Mouse (Mus musculus): ENCODE data around the gene Elmo2. TPM values are rescaled to one million over a fixed set of nuclear protein-coding genes. Genes with fewer than 3 reads are reported as not detected.

Gene Elmo2
- total RNA-seq, 1 experiment = 21.7 TPM

- Histone ChIP-seq H3K4me1 (ENCODE audit: control insufficient read depth in 2 of 2, insufficient read depth in 2 of 2, low read length in 2 of 2, poor library complexity in 1 of 2) (peaks cover 2 to 26% of the 10 kb centered on the region in 2 experiments; a peak in 2 of 4 replicates), H3K36me3 (ENCODE audit: control insufficient read depth, insufficient read depth, low read length, poor library complexity, severe bottlenecking) (peaks cover 12% of the 10 kb centered on the region; the same call in 1 of the 2 replicates), H3K9me3 (ENCODE audit: control insufficient read depth, insufficient read depth, low read depth, low read length) (no peaks in the 10 kb centered on the region), H3K27ac (ENCODE audit: insufficient read depth, low read depth, low read length, poor library complexity, severe bottlenecking) (no peak overlapping the region), H3K4me3 (ENCODE audit: insufficient read depth in 1 of 2, low read depth in 1 of 2, low read length in 2 of 2, poor library complexity in 1 of 2, severe bottlenecking in 1 of 2) (no peak overlapping the region; a peak in 2 of 4 replicates), H3K9ac (ENCODE audit: insufficient read depth, low read depth, low read length, poor library complexity, severe bottlenecking) (no peak overlapping the region)
- DNase-seq (ENCODE audit: low read depth, low spot score) = no peak
- no peak for TF ChIP-seq HCFC1 (IDR thresholded peaks at IDR 0.05; ENCODE audit: borderline replicate concordance, insufficient read depth, low read length)
- no peak for TF ChIP-seq ZNF384 (IDR thresholded peaks at IDR 0.05; ENCODE audit: low read depth, low read length)
- TF ChIP-seq MAFK (IDR thresholded peaks at IDR 0.05; ENCODE audit: insufficient read depth, low read depth, low read length) = no peak
- no peak for TF ChIP-seq ZC3H11A (IDR thresholded peaks at IDR 0.05; ENCODE audit: borderline replicate concordance, low read depth, low read length)
- no peak for TF ChIP-seq CHD2 (IDR thresholded peaks at IDR 0.05; ENCODE audit: low read depth, low read length)
- in situ Hi-C loops (cut with MboI; ENCODE audit: low sequenced_read_pairs in 2 of 2, unreplicated experiment in 2 of 2) = loop anchor here in 1 of 2 experiments (10.0 kb wide), 1 partner anchor 211 kb away; no protein-coding TSS in a partner anchor
Measured at GRCm38 (mm10) chr2:165285621-165286020, 40.7 kb downstream of the Elmo2 start.

GRCm38 (mm10) chr2:165285034-165285433, 41.2 kb downstream of the Elmo2 start:
- H3K9me3 ChIP-seq (ENCODE audit: control insufficient read depth, insufficient read depth, low read depth, low read length) = no peaks in the 10 kb centered on the region
- TF ChIP-seq HCFC1 (IDR thresholded peaks at IDR 0.05; ENCODE audit: borderline replicate concordance, insufficient read depth, low read length) = no peak
- TF ChIP-seq ZNF384 (IDR thresholded peaks at IDR 0.05; ENCODE audit: low read depth, low read length) = no peak
- TF ChIP-seq MAFK (IDR thresholded peaks at IDR 0.05; ENCODE audit: insufficient read depth, low read depth, low read length) = no peak
- TF ChIP-seq CHD2 (IDR thresholded peaks at IDR 0.05; ENCODE audit: low read depth, low read length) = no peak
- no peak for TF ChIP-seq ZC3H11A (IDR thresholded peaks at IDR 0.05; ENCODE audit: borderline replicate concordance, low read depth, low read length)
- H3K27ac ChIP-seq (ENCODE audit: insufficient read depth, low read depth, low read length, poor library complexity, severe bottlenecking) = no peak overlapping the region
- in situ Hi-C loops (cut with MboI; ENCODE audit: low sequenced_read_pairs in 2 of 2, unreplicated experiment in 2 of 2) = loop anchor here in 1 of 2 experiments (10.0 kb wide), 1 partner anchor 210 kb away; no protein-coding TSS in a partner anchor
- no peak overlapping the region for H3K4me3 ChIP-seq (ENCODE audit: insufficient read depth in 1 of 2, low read depth in 1 of 2, low read length in 2 of 2, poor library complexity in 1 of 2, severe bottlenecking in 1 of 2)
- H3K9ac ChIP-seq (ENCODE audit: insufficient read depth, low read depth, low read length, poor library complexity, severe bottlenecking) = no peak overlapping the region
- peaks cover 2 to 26% of the 10 kb centered on the region in 2 experiments; a peak in 2 of 4 replicates for H3K4me1 ChIP-seq (ENCODE audit: control insufficient read depth in 2 of 2, insufficient read depth in 2 of 2, low read length in 2 of 2, poor library complexity in 1 of 2)
- no peak for DNase-seq (ENCODE audit: low read depth, low spot score)
- H3K36me3 ChIP-seq (ENCODE audit: control insufficient read depth, insufficient read depth, low read length, poor library complexity, severe bottlenecking) = peaks cover 13% of the 10 kb centered on the region; the same call in 1 of the 2 replicates

DNA sequence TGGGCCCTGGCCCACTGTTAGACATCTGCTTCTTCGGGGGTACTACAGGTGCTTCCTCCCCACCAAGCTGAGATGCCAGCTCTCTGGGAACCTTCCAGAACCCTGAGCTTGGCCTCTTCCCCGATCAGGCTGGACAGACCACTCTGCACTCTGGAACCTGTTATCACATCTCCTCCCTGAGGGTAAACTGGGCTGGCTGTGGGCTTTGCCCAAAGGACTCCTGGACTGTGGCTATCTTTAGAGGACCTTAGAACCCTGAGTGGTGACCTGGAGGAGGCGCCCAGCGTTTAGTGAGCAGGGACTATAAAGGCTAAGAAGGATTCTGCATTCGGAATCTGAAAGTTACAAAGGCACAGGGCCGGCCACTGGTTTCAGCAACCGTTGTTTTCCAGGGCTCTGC, 41.9 kb downstream of the Elmo2 start:
- H3K27ac ChIP-seq (ENCODE audit: insufficient read depth, low read depth, low read length, poor library complexity, severe bottlenecking) = no peak overlapping the region
- peaks cover 2 to 26% of the 10 kb centered on the region in 2 experiments; a peak in 2 of 4 replicates for H3K4me1 ChIP-seq (ENCODE audit: control insufficient read depth in 2 of 2, insufficient read depth in 2 of 2, low read length in 2 of 2, poor library complexity in 1 of 2)
- in situ Hi-C loops (cut with MboI; ENCODE audit: low sequenced_read_pairs in 2 of 2, unreplicated experiment in 2 of 2) = loop anchor here in 1 of 2 experiments (10.0 kb wide), 1 partner anchor 210 kb away; no protein-coding TSS in a partner anchor
- H3K9ac ChIP-seq (ENCODE audit: insufficient read depth, low read depth, low read length, poor library complexity, severe bottlenecking) = no peak overlapping the region
- H3K36me3 ChIP-seq (ENCODE audit: control insufficient read depth, insufficient read depth, low read length, poor library complexity, severe bottlenecking) = peaks cover 12% of the 10 kb centered on the region; the same call in 1 of the 2 replicates
- no peak overlapping the region for H3K4me3 ChIP-seq (ENCODE audit: insufficient read depth in 1 of 2, low read depth in 1 of 2, low read length in 2 of 2, poor library complexity in 1 of 2, severe bottlenecking in 1 of 2)
- TF ChIP-seq HCFC1 (IDR thresholded peaks at IDR 0.05; ENCODE audit: borderline replicate concordance, insufficient read depth, low read length) (no peak), ZC3H11A (IDR thresholded peaks at IDR 0.05; ENCODE audit: borderline replicate concordance, low read depth, low read length) (no peak), ZNF384 (IDR thresholded peaks at IDR 0.05; ENCODE audit: low read depth, low read length) (no peak), MAFK (IDR thresholded peaks at IDR 0.05; ENCODE audit: insufficient read depth, low read depth, low read length) (no peak), CHD2 (IDR thresholded peaks at IDR 0.05; ENCODE audit: low read depth, low read length) (no peak)
- DNase-seq (ENCODE audit: low read depth, low spot score) = no peak
- H3K9me3 ChIP-seq (ENCODE audit: control insufficient read depth, insufficient read depth, low read depth, low read length) = no peaks in the 10 kb centered on the region

- Histone ChIP-seq H3K27ac (ENCODE audit: insufficient read depth, low read depth, low read length, poor library complexity, severe bottlenecking) (no peak overlapping the region), H3K4me3 (ENCODE audit: insufficient read depth in 1 of 2, low read depth in 1 of 2, low read length in 2 of 2, poor library complexity in 1 of 2, severe bottlenecking in 1 of 2) (no peak overlapping the region), H3K36me3 (ENCODE audit: control insufficient read depth, insufficient read depth, low read length, poor library complexity, severe bottlenecking) (peaks cover 12% of the 10 kb centered on the region; the same call in 1 of the 2 replicates), H3K4me1 (ENCODE audit: control insufficient read depth in 2 of 2, insufficient read depth in 2 of 2, low read length in 2 of 2, poor library complexity in 1 of 2) (peaks cover 2 to 23% of the 10 kb centered on the region in 2 experiments; a peak in 2 of 4 replicates), H3K9me3 (ENCODE audit: control insufficient read depth, insufficient read depth, low read depth, low read length) (no peaks in the 10 kb centered on the region), H3K9ac (ENCODE audit: insufficient read depth, low read depth, low read length, poor library complexity, severe bottlenecking) (no peak overlapping the region)
- TF ChIP-seq ZC3H11A (IDR thresholded peaks at IDR 0.05; ENCODE audit: borderline replicate concordance, low read depth, low read length) = no peak
- TF ChIP-seq CHD2 (IDR thresholded peaks at IDR 0.05; ENCODE audit: low read depth, low read length) = no peak
- TF ChIP-seq ZNF384 (IDR thresholded peaks at IDR 0.05; ENCODE audit: low read depth, low read length) = no peak
- no peak for TF ChIP-seq HCFC1 (IDR thresholded peaks at IDR 0.05; ENCODE audit: borderline replicate concordance, insufficient read depth, low read length)
- in situ Hi-C loops (cut with MboI; ENCODE audit: low sequenced_read_pairs in 2 of 2, unreplicated experiment in 2 of 2) = loop anchor here in 1 of 2 experiments (10.0 kb wide), 1 partner anchor 209 kb away; no protein-coding TSS in a partner anchor
- no peak for DNase-seq (ENCODE audit: low read depth, low spot score)
Measured at GRCm38 (mm10) chr2:165283644-165284043, 42.6 kb downstream of the Elmo2 start.
